Mouse (Mus musculus) skeletal muscle tissue, adult 2 months (tissue): ENCODE results near the gene Msln.

Experiments
- DNase-seq: peaks from one replicate; pipeline ENCODE4 v3.0.0-alpha.2; 2012; ENCODE audit warnings: low read depth, low spot score

Gene Msln

DNA sequence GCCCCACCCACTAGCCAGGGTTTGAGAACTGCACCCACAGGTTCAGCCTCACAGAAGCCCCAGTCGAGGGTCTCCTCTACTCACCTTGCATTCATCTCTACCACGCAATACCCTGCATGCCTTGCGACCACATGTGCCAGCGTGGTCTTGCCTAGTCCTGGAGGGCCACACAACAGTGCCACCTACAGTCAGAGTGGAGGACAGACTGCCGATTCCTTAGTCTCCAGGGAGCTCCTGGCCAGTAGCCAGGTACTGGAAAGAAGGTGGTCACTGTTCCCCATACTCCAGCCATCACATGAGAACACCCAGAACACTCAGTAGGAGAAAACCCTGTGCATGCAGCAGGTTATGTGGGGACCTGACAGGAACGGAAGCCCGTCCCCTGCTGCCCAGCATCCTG, 30.3 kb downstream of the Msln start:
- DNase-seq, result no peak

DNA sequence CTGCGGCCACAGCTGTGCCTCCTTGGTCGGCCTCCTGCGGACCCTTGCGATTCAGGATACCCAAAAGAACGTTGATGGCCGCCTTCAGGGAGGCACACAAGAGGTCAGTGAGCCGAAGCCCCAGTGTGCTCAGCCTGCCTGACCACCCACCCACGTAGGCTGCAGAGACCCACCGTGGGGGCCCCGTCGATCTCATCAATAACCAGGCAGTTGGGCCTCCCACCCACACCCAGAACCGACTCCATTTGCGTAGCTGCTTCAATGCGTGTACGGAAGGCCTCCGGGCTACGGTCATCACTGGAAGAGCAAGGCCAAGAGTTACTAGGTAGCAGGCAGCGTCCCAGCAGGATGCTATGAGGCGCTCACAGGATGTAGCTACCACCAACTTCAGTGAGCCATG, 30.7 kb downstream of the Msln start:
- no peak for DNase-seq

DNA sequence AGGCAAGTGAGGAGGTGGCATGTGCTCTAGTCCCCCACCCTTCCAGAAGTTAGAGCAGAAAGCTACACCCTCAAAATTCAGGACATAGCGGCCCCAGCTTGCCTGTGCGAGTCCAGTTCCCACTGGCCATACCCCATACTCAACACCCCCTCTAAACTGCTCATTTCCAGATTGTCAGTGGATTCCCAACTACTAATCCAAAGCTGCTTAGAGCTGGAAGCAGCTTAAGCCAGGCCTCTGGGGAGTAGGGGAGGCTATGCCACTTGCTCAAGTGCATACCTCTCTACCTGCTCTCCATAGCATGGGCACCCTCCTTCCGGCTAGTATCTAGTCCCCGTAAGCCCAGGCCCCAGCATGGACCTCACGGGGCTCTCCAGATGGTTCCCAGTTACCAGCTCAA, 32.7 kb downstream of the Msln start:
- no peak for DNase-seq

DNA sequence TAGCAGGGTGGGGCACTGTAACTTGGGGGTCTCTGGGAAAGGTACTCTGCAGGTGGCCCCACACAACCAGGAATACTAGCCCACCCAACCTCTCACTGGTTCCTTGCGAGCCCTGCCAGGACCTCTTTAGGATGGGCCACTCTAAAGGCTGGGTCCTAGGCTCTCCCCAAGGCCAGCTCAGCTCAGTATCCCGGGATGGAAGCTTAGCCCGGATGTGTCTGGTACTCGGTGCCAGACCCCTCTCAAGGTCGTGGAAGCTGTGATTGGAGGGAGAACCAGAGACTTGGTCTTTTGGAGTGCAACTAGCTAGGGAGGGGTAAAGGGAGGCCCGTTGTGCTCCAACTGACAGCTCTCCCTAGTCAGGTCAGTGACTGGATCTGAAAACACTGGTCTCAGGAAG, 36.5 kb downstream of the Msln start:
- DNase-seq, result no peak

DNA sequence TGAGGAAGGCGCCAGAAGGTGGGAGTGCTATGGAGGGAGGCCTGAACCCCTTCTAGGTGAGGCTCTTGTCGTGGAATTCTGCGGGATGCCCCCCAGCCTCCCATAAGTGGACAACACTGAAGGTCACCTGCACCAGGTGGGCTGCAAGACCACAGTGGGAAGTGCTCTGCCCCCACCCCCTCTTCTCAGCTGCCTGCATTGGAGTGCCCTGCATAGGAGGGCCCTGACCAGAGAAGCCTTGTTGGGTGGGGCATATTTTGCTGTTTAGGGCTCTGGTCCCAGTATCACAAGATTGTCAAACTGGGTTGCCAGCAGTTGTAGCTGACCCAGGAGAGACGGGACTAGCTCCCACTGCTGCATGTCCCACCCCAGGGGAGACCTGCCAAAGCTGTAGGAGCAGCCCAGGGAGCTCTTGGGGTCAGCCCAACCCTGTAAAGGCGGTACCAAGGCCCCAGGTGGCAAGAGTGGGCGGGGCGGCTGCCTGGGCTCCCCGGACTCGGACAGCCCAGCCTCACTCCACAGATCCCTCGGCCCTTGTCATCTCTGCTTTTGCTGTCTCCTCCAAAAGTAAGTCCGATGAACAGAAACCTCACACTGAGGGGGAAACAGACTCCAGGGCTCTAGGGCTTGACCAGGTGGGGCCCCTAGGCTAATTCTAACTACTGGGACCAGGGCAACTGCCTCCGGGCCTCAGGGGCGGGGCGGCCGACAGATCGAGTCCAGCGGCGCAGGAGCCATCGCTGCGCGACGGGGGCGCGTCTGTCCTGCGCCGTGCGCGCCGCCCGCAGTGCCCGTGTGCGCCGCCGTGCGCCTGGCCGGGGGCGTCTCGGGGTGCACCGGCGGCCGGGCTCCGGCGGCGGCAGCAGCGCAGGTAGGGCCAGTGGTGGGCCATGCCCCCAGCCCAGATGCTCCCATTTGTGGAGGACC, 37.2 kb downstream of the Msln start, which contains the start of gene Gng13:
Gng13 (plus strand) TSS at position 461 of the 927 bp plus-strand sequence.
- DNase-seq, result no peak

DNA sequence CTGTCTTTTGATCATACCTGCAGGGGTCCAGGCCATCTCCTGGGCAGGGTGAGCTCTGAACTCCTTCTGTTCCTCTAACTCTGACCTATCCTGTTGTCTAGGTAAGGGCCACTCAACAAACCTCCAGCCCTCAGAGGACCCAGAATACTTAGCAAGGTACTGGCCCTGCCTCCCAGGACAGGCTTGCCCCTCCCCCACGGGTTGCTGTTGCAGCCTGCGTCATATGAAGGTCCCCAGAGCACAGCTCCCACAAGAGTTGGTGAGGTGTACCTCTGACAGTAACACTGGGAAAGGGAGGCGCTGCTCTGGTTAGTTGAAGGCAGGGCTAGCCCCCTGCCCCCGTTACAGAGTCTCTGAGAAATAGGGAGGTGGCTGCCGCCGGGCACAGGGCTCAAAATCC, 38.0 kb downstream of the Msln start:
- no peak for DNase-seq

DNA sequence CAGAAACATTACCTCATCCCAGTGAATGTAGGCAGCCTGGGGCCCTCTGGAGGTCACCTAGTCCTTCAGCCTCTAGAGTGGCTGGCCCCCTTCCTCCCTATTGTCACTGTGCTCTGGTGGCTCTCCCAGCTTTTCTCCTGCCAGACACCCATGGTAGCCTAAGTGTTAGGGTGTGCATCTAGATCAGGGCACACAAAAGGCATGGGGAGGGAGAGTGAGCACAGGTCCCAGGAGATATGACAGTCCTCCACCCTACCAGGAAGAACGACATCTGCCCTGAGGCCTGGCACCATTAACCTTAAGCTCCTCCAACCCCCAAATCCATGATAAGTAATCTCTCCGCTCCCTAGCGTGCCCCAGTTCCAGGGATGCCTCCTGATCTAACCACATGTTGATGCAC, 38.6 kb downstream of the Msln start:
- DNase-seq, result no peak

DNA sequence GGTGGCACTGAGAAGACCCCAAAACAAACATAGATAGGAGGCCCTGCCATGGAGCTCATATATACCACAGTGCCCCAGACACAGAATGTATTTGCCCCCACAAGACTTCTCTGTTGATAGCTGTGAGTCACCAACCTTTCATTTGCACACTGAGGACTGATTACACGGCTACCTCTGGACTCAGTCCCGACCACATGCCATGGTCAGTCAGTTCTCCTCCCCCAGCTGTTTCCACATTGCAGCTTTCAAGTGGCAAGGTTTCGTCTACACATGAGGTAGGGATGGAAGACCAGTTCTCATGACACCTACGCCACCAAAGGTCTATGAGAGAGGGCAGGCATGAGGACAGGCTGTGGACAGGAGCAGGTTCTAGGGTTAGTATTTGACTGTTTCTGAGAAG, 43.0 kb downstream of the Msln start:
- no peak for DNase-seq

DNA sequence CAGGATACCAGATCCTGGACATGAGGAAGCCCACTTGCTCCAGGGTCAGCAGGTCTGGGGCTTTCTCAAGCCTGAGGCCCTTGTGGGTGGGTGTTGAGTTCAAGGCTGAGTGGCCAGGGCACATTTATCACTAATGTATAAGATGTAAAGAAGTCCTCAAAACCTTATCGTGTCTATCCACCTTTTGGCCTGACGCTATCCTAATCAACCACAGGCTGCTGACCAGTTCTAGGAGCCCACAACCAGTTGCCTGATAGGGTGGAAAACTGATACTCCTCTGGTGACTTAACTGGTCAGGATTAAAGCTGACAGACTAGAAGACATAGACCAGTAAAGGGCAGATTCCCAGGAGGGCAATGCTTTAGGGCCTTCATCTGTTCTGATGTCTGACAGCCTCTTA, 44.2 kb downstream of the Msln start:
- DNase-seq, result no peak

DNA sequence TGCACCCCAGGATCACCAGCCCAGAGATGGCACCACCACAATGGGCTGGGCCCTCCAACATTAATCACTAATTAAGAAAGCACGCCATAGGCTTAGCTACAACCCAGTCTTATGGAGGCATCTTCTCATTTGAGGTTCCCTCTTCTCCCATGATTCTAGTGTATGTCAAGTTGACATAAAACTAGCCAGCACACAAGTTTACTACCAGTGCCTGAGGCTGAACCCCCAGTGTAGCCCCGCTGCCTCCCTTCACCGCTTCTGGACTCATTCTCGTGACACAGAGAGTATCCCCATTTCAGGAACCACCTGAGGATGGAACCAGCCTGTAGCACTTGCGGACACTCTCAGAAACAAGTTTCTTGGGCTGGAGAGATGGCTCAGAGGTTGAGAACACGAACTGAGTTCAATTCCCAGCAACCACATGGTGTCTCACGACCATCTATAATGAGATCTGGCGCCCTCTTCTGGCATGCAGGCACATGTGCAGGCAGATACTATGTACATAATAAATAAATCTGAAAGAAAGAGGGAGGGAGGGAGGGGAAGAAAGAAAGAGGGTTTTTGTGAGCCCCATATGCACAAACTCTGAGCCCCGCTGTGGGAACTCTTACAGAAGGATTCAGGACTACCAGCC, 53.2 kb downstream of the Msln start:
- no peak for DNase-seq
